Mouse (Mus musculus): ENCODE measurements at regions not wholly inside any gene's neighbourhood (a gene's known extent, or its start where the extent isn't known, plus 50 kb on each side); places are given as distances from the start of the nearest gene placed in this dataset.

DNA sequence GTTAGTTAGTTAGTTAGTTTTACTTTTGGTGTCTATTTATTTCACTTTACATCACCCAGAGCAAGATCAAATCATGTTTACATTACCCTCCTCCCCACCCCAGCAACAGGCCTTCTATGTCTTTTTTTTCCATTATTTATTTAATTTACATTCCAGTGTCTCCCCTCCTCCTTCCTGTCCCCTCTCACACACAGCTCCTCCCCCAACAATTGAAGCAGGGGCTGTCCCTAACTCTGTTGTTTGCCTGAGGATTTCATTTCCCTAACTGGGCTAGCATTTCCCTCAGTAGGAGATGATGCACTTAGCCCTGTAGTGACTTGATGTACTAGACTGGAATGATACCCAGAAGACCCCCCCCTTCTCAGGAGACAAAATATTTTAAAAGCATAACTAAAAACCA, 249.9 kb upstream of the Ldb2 start:
- TF ChIP-seq CTCF (IDR thresholded peaks at IDR 0.05; ENCODE audit: low read depth) (no peak), EP300 (optimal IDR thresholded peaks at IDR 0.05) (no peak)

Measured in stomach, postnatal 0 days (tissue).